Mouse (Mus musculus) Muller cell, postnatal 12 days (primary cell): Measurements from ENCODE around the gene Bax.

ENCODE experiments used
- DNase-seq: peaks from one replicate; pipeline ENCODE4 v3.0.0-alpha.2; 2015; ENCODE audit errors: inconsistent ontology term

Gene Bax

GRCm38 (mm10) chr7:45456721-45457203 lies 9.9 kb downstream of the Bax start:
- DNase-seq: no peak

GRCm38 (mm10) chr7:45455932-45456696 lies 10.6 kb downstream of the Bax start:
- DNase-seq: no peak

GRCm38 (mm10) chr7:45454971-45455370 lies 11.7 kb downstream of the Bax start:
- no peak for DNase-seq

GRCm38 (mm10) chr7:45451344-45451982 lies 15.2 kb downstream of the Bax start:
- DNase-seq: peak; percentile 50

- no peak for DNase-seq
Observed at GRCm38 (mm10) chr7:45449974-45450373, 16.7 kb downstream of the Bax start.

- DNase-seq: peak; percentile 59
Observed at GRCm38 (mm10) chr7:45447325-45447990, 19.2 kb downstream of the Bax start.

GRCm38 (mm10) chr7:45446589-45446988 lies 20.1 kb downstream of the Bax start:
- DNase-seq: no peak

- DNase-seq: no peak
Observed at GRCm38 (mm10) chr7:45443526-45444420, 22.9 kb downstream of the Bax start.

GRCm38 (mm10) chr7:45437521-45438276 lies 29.0 kb downstream of the Bax start, which contains the start of gene Ruvbl2:
TSS of gene Ruvbl2 (minus strand) at chr7:45438096.
- DNase-seq: no peak

GRCm38 (mm10) chr7:45437046-45437445 lies 29.7 kb downstream of the Bax start:
- no peak for DNase-seq

GRCm38 (mm10) chr7:45436444-45436843 lies 30.3 kb downstream of the Bax start:
- DNase-seq: no peak

- no peak for DNase-seq
Observed at GRCm38 (mm10) chr7:45435038-45435437, 31.7 kb downstream of the Bax start.

- peak; percentile 100 for DNase-seq
Observed at GRCm38 (mm10) chr7:45434203-45435015, 32.3 kb downstream of the Bax start, which contains the start of gene Gys1. TSS of gene Gys1 (plus strand) at chr7:45434844.

- no peak for DNase-seq
Observed at GRCm38 (mm10) chr7:45433835-45434202, 32.9 kb downstream of the Bax start.

- no peak for DNase-seq
Observed at GRCm38 (mm10) chr7:45426556-45426955, 40.1 kb downstream of the Bax start.

- no peak for DNase-seq
Observed at GRCm38 (mm10) chr7:45421194-45421593, 45.5 kb downstream of the Bax start.

- DNase-seq: no peak
Observed at GRCm38 (mm10) chr7:45420615-45420919, 46.1 kb downstream of the Bax start, which contains the start of gene Lhb. TSS of gene Lhb (plus strand) at chr7:45420820.

GRCm38 (mm10) chr7:45419859-45420614 lies 46.7 kb downstream of the Bax start:
- DNase-seq: no peak

GRCm38 (mm10) chr7:45417962-45418492 lies 48.7 kb downstream of the Bax start:
- no peak for DNase-seq
